Mouse (Mus musculus): ENCODE data around the gene Mb21d2.
A peak's percentile ranks its signal among the peaks of the same experiment; 100 is the strongest.

Gene Mb21d2

GRCm38 (mm10) chr16:28859009-28859288, 70.5 kb downstream of the Mb21d2 start:
- no peak for DNase-seq

- DNase-seq: no peak
Measured at GRCm38 (mm10) chr16:28858210-28859008, 71.1 kb downstream of the Mb21d2 start.

GRCm38 (mm10) chr16:28851409-28851821, 78.1 kb downstream of the Mb21d2 start:
- DNase-seq: no peak

- no peak for DNase-seq
Measured at GRCm38 (mm10) chr16:28850881-28851280, 78.6 kb downstream of the Mb21d2 start.

GRCm38 (mm10) chr16:28846123-28846522, 83.3 kb downstream of the Mb21d2 start:
- no peak for DNase-seq

GRCm38 (mm10) chr16:28845336-28845735, 84.1 kb downstream of the Mb21d2 start:
- DNase-seq: no peak

GRCm38 (mm10) chr16:28841102-28841501, 88.4 kb downstream of the Mb21d2 start:
- DNase-seq: no peak

- peak; percentile 29 for DNase-seq
Measured at GRCm38 (mm10) chr16:28840075-28840974, 89.1 kb downstream of the Mb21d2 start.

GRCm38 (mm10) chr16:28839575-28839974, 89.9 kb downstream of the Mb21d2 start:
- no peak for DNase-seq

- peak; percentile 30 for DNase-seq
Measured at GRCm38 (mm10) chr16:28838016-28838415, 91.5 kb downstream of the Mb21d2 start.

- no peak for DNase-seq
Measured at GRCm38 (mm10) chr16:28832085-28832635, 97.3 kb downstream of the Mb21d2 start.

GRCm38 (mm10) chr16:28829263-28829955, 100.1 kb downstream of the Mb21d2 start:
- DNase-seq: no peak

GRCm38 (mm10) chr16:28824781-28825180, 104.7 kb downstream of the Mb21d2 start:
- no peak for DNase-seq

GRCm38 (mm10) chr16:28821774-28822173, 107.7 kb downstream of the Mb21d2 start:
- DNase-seq: no peak

GRCm38 (mm10) chr16:28818749-28819285, 110.7 kb downstream of the Mb21d2 start:
- DNase-seq: no peak

GRCm38 (mm10) chr16:28813290-28813689, 116.2 kb downstream of the Mb21d2 start:
- DNase-seq: no peak

GRCm38 (mm10) chr16:28809089-28809488, 120.4 kb downstream of the Mb21d2 start:
- no peak for DNase-seq

- peak; percentile 18 for DNase-seq
Measured at GRCm38 (mm10) chr16:28793115-28793514, 136.4 kb downstream of the Mb21d2 start.
